Mouse (Mus musculus) left cerebral cortex, postnatal 10 days (tissue): ENCODE results near the gene Mucl1. TPM values are rescaled to one million over a fixed set of nuclear protein-coding genes. Genes with fewer than 3 reads are reported as not detected.
A peak's percentile ranks its signal among the peaks of the same experiment; 100 is the strongest.
"Not testable (repeated sequence)": the region's sequence is repeated elsewhere in the genome, so short reads cannot be mapped to it uniquely, and the experiment has no call there.

Experiments used
- DNase-seq, 2 experiments: peaks; one replicate each; pipeline ENCODE4 v3.0.0; 2021 to 2022; ENCODE audit warnings: low spot score in 2 of 2, mixed read lengths in 1 of 2; ENCODE audit errors: extremely low spot score in 1 of 2
- intact Hi-C: fragments of 180-260 bp; cut with DNase I; formaldehyde crosslinking; loops from one replicate; pipeline ENCODE4 v1.15.1; 2025
- total RNA-seq, 2 experiments: library from RNA; stranded (reverse); gene quantifications; 2 replicates each; pipeline ENCODE4 v1.2.3; 2021

Gene Mucl1
- not detected for total RNA-seq

DNA sequence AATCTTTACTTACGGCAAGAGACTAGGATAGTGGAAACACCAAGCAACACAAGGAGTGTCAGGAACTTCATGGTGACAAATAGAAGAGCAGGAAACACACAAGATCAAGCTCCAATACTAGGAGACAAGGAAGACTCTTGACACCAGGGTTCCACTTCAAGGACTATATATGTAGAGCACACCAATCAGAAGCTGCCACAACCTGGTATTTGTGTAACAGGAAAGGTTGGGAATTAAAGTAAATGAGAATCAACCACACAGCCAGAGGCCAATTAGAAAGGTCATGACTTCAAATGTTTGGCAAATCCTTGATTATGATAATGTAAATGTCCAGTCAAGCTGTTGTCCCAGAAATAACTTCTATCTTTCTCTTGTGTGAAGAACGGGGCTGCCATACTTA, at the start of gene Mucl1:
Mucl1 (minus strand) TSS at position 101 of the 400 bp plus-strand sequence.
- intact Hi-C loops = no loop called here
- no peak for DNase-seq

DNA sequence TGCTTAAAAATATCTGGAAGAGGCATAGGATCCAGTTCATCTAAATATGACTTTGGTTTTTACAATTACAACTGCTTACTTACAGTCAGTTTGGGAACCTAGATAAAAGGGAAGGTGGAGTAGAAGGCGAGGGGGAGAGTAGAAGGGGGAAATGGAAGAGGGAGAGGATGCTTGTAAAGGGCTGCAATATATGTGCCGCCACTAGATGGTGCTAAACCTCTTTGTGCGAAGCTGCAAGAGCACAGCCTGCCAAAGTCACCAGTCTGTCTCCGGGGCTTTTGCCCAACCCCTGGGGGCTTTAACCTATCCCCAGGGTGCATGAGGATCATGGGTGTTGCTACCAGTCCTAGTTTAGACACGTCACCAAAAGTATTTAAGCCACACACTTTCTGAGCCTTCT, 11.6 kb upstream of the Mucl1 start:
- intact Hi-C loops = not testable (repeated sequence)
- peak; percentile 2 to 32 for DNase-seq

DNA sequence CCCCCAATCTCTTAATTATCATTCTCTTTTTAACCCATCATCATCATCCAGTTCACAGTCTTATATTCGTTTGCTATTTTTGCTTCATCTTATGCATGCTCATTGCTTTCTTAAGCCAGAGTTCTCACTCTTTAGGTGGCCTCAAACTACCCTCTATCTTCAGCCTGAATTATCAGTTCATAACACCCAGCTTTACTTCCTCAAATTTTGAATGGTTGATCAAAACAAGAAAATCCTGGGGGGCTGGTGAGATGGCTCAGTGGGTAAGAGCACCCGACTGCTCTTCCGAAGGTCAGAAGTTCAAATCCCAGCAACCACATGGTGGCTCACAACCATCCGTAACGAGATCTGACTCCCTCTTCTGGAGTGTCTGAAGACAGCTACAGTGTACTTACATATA, 38.4 kb downstream of the Mucl1 start:
- intact Hi-C loops, DNase-seq: not testable (repeated sequence)

Other genes starting within 250 kb of the Mucl1 start
- 100 to 1,000 TPM; 164 to 182 TPM for gene Ppp1r1a, start 217.5 kb downstream of the Mucl1 start, total RNA-seq
- not detected for gene Glycam1, start 190.4 kb downstream of the Mucl1 start, total RNA-seq
- gene Mucl2, start 143.8 kb upstream of the Mucl1 start, total RNA-seq = not detected